Mouse (Mus musculus) gastrocnemius, postnatal 25 days (tissue): Measurements from ENCODE around the gene Zfp512b. TPM values are rescaled to one million over a fixed set of nuclear protein-coding genes. Genes with fewer than 3 reads are reported as not detected.

ENCODE experiments used
- DNase-seq: peaks from one replicate; pipeline ENCODE4 v3.0.0; 2022
- microRNA-seq, 2 experiments: library from miRNA; unstranded; fragments of <30 nt; microRNA quantifications; one replicate each; pipeline ENCODE4 v1.2.0; 2021; ENCODE audit warnings: borderline replicate concordance in 2 of 2
- total RNA-seq, 2 experiments: library from RNA; stranded (reverse); gene quantifications; 1 replicate in 1 of 2; 2 replicates in 1 of 2; pipeline ENCODE4 v1.2.3; 2021

The Zfp512b gene
- total RNA-seq, 2 experiments from 2014 or later, result 17.2 to 17.4 TPM

GRCm38 (mm10) chr2:181572921-181573920 is 19.4 kb downstream of the Zfp512b start:
- no peak for DNase-seq

DNA sequence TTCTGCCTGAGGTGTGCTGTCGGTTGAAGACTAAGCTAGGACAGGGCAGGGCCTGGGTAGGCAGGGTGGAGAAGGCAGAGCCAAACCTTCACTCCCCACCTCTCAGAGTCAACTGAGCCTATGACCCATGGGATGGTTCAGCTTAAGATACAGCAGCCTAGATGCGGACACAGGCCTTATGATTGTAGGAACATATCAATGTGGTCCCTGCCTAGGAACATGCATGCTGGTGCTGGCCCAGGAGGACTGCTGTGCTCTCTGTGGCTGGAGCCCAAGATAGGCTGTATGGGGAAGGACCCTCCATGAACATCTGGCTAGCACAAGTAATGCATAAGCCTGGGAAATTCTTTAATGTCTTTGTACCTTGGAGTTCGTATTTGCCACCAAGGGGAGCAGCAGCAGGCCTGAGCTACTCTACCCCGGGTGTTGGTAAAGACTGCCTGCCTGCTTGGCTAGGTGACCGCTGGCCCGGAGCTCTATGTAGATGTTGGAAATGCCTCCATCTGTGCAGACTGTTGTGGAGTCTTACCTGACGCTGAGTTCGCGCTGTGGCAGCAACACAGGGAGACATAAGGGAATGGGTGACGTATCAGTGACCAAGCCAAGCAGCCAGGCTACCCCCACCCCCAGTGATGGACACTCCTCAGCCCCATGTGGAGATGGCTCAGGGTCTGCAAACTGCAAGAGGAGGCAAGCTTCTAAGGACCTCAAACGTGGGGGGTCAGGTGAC is 20.5 kb downstream of the Zfp512b start:
- no peak for DNase-seq

DNA sequence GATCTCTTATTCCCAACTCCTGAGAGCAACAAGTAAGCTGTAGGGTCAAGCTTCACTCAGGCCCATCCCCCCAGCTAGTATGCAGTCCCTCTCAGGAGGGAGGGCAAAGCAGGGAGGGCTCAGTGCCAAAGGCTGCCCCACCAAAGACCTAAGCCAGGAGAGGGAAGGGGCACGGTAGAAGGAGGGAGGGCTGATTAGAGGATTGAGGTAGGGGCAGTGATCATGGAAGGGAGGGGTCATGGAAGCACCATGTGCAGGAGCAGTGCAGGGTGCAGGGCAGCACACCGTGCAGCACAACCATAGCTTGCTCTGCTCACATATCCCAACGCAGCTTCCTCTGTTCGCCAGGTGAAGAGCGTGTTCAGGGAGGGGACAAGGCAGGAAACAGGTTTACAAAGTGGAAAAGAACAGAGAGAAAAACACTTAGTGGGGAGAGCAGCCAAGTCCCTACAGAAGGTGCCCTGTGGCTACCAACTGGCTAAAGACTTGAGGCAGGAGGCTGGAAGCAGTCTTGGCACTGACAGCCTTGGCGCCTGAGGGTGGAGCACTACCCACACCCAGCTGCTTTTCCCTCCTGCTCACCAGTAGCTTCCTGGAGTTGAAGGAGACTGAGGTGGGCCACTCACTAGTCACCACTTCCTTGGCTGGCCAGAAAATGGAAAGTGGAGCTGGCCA is 21.5 kb downstream of the Zfp512b start:
- DNase-seq, result peak; percentile 29

DNA sequence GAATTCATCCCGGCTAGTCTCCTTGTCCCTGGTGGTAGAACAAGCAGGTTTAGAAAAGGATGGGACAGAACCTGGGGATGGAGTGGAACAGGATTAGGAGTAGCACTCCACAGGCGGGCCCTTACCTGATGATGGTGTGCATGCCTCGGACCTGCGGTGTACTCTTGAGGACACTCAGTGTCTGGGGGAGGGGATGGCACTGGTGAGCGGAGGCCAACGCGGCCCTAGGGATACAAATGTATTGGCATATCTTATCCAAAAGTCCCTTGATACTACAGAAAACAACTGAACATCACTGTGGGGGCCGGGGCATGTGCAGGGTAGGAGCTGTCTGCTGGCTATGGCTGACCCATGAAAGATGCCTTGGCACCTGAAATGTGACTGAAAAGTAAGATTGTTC is 22.2 kb downstream of the Zfp512b start:
- DNase-seq, result no peak

DNA sequence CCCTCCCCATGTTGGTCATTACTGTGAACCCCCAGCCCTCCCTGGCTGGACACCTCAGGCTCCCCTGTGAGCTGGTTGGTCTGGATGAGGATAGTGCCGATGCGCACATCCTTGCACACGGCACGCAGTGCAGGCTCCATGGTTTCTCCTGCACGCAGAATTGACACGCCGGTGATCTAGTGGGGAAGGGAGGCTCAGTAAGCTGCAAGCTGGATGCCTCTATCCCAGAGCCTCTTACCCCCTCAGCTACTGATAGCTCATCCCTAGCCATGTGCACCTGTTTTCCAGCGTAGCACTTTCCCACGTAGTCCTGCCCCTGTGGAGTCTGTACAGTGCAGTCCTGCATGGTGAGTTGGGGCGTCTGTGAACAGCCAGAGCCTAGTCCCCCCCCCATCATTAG is 22.7 kb downstream of the Zfp512b start:
- DNase-seq, result no peak

DNA sequence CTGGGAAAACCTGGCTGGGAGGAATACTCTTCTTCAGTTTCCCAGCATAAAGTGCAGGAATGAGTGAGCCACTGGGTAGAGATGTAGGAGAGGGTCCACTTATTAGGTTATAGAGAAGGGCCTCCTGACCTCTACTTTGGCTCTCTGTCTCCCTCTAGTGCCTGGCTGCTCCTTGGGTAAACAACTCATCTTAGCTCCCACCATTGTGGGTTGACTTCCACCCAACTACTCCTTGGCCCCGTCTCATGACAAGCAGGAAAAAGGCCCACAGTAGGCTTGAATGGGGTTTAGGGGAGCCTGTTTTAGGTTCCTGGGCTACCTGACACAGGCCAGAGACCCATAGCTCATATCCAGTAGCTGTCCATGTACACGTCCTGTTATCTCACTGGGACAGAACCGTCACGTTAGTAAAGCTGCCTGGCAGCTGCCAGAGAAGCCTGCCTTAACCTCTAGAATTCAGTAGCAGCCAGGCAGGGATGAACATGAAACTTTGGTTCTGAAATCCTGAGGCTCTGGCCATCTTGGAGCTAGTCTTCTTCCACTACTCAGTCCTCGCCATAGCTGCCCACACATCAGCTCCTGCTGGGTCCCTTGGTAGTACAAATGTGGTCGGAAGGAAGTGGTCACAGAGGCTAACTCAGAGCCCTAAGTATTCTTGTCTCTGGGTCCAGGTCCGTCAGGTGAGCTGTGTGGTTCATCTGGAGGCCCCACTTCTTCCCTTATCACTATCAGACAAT is 24.2 kb downstream of the Zfp512b start:
- DNase-seq, result no peak

DNA sequence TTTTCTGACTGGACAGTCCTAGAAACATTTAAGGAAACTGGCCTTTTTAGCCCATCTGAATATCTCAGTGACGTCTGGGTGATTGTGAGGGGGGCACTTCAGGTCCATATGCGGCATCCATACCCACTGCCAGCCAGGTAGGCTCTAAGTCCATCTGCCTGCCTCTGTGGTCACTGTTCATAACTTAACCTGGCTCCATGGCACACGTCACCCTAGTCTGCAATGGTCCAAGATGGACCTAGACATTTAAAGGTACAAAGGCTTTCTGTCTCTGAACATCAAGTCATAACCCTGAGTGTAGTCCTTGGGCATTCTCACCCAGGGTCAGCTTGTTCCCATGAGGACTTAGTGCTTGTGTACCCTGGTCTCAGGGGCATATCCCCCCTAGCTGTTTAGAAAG is 25.3 kb downstream of the Zfp512b start:
- DNase-seq, result no peak

DNA sequence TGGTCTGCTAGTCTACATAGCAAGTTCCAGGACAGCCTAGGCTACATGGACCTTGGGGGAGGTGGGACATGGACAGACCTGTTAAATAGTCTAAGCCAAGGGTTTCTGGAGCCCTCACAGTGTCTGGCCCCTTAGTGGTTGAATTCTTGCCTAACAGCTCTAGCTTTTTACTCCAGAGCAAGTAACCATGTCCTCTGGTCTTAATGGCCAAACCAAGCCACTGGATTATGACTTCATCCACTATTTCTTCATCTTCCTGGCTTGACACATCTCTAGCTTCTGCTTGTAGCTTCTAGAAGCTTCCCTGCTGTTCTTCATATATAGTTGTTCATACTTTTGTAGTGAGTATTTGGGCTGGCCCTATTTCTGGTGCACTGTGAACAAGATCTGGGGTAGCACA is 38.8 kb downstream of the Zfp512b start:
- no peak for DNase-seq

GRCm38 (mm10) chr2:181550233-181550632 is 42.4 kb downstream of the Zfp512b start:
- peak; percentile 47 for DNase-seq

DNA sequence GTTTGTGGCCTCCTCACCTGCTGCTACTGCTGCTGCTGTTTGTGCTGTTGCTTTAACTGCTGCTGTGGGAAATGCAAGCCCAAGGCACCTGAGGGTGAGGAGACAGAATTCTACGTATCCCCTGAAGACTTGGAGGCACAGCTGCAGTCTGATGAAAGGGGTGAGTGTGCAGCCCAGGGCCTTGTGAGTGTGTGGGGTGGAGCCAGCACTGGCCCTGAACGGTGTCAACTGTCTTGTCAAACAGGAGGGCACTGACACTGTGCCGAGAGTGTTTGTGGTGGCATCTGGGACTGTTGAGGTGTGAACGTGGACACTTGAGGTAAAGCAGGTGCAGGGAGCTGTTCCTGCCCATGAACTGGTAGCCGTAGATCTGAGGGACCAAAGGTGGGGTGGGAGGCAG is 43.9 kb downstream of the Zfp512b start:
- no peak for DNase-seq

DNA sequence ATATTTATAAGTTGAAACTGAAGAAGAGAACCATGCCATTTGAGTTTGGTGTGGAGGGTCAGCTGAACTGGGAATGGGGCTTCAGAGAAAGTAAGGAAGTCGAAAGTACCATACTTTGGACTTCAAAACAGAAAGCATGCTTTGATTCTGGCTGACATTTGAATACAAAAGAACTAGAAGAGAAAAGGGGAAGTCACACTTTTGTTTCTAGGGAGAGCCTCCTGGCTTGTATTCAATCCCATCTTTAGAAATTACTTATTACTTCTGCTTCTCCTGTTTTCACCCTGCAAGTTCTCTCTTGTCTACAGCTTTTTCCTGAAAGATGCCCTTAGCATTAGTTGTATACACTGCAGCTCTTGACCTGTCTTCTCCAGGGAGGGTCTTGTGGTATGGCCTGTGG is 44.4 kb downstream of the Zfp512b start:
- no peak for DNase-seq

DNA sequence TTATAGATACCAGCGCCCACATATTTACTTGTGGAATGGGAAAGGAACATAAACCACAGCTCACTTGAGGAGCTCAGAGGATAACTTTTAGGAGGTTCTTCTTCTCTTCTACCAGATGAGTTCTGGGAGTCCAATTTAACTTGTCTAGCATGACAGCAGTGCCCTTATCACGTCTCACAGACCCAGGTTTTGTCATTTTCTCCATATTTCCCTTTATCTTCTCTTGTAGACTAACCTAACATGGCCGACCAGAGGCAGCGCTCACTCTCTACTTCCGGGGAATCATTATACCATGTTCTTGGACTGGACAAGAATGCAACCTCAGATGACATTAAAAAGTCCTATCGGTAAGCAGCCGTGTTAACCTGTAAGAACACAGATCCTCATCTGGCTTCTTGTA is 46.5 kb downstream of the Zfp512b start:
- DNase-seq, result no peak

GRCm38 (mm10) chr2:181541761-181542380 is 50.7 kb downstream of the Zfp512b start:
- DNase-seq, result no peak

DNA sequence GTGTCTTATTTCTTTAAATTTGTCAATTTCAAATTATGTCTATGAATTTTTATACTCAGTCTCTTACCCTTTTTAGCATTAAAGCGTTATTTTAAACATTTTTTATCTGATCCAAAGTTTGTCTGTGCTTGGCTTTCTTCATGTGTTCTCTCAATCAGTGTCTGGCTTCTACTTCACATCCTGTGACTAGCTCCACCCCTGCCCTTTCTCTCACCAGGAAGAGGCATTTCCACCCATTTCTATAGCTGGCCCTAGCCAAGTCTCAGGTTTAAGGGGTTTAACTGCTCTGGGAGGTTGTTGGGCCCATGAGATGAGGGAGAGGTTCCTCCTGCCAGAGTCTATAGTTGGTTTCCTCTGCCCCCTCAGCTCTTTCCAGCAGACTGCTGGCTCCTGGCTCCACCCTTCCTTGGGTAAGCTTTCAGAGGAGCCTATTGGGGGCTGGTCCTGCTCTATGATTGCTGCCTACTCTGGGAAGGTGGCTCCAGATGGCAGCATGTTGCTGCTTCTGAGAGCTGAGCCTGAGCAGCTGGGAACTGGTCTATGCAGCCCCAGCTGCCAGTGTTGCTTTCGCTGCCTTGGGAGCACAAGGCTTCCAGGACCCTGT is 55.1 kb downstream of the Zfp512b start:
- peak; percentile 41 for DNase-seq

- DNase-seq, result no peak
Measured at GRCm38 (mm10) chr2:181536410-181536809, 56.2 kb downstream of the Zfp512b start.

GRCm38 (mm10) chr2:181532589-181532988 is 60.0 kb downstream of the Zfp512b start:
- no peak for DNase-seq

Small RNA genes lying within 50 kb of the gene (microRNA-seq; reads per million reads assigned to microRNA genes)
- 0 reads per million in 2 experiments for gene Mir7006

Other genes starting within 250 kb of the Zfp512b start
- gene Zgpat, start 227.9 kb downstream of the Zfp512b start, total RNA-seq, result 10 to 100 TPM; 12.8 to 13.1 TPM
- gene Arfrp1, start 227.4 kb downstream of the Zfp512b start, total RNA-seq, result 10 to 100 TPM; 25.0 to 29.3 TPM
- gene Lime1, start 212.7 kb downstream of the Zfp512b start, total RNA-seq, result 1 to 10 TPM; 4.2 to 5.5 TPM
- 1 to 10 TPM; 3.5 TPM for gene Zbtb46, start 133.4 kb downstream of the Zfp512b start, total RNA-seq
- not detected for gene Abhd16b, start 99.6 kb downstream of the Zfp512b start, total RNA-seq
- 10 to 100 TPM; 46.1 to 48.2 TPM for gene Tpd52l2, start 95.7 kb downstream of the Zfp512b start, total RNA-seq
- gene Dnajc5, start 72.3 kb downstream of the Zfp512b start, total RNA-seq, result 10 to 100 TPM; 43.8 to 46.3 TPM
- 10 to 100 TPM; 23.9 to 26.5 TPM for gene Uckl1, start 7.9 kb downstream of the Zfp512b start, total RNA-seq
- gene Prpf6, start 935 bp downstream of the Zfp512b start, total RNA-seq, result 10 to 100 TPM; 23.2 to 28.2 TPM
- 1 to 10 TPM in 1 of 2 experiments, under 1 TPM in 1; 0.97 to 1.1 TPM for gene Samd10, start 6.4 kb upstream of the Zfp512b start, total RNA-seq
- not detected for gene Gm29797, start 64.2 kb upstream of the Zfp512b start, total RNA-seq
- 10 to 100 TPM; 10.5 to 12.7 TPM for gene Sox18, start 78.8 kb upstream of the Zfp512b start, total RNA-seq
- 1 to 10 TPM; 6.0 to 7.2 TPM for gene Tcea2, start 87.5 kb upstream of the Zfp512b start, total RNA-seq
- 1 to 10 TPM; 2.6 to 6.1 TPM for gene Rgs19, start 101.2 kb upstream of the Zfp512b start, total RNA-seq
- not detected for gene Lkaaear1, start 105.6 kb upstream of the Zfp512b start, total RNA-seq
- not detected for gene Oprl1, start 122.2 kb upstream of the Zfp512b start, total RNA-seq
- not detected for gene Myt1, start 170.5 kb upstream of the Zfp512b start, total RNA-seq
- 10 to 100 TPM; 29.8 to 32.0 TPM for gene Pcmtd2, start 245.1 kb upstream of the Zfp512b start, total RNA-seq